In genomic region chr5:145229283-145229682, GRCm38 (mm10) we compare ENCODE assay signal across 2 mouse cellular contexts. TPM values are rescaled to one million over a fixed set of nuclear protein-coding genes. Genes with fewer than 3 reads are reported as not detected.
DNase-seq lines count a peak whose midpoint lies in the region; ATAC-seq and TF ChIP-seq lines count a peak whose summit lies in the region.
"Not testable (repeated sequence)": the region's sequence is repeated elsewhere in the genome, so short reads cannot be mapped to it uniquely, and the experiment has no call there.

No protein-coding gene starts in this region.

- peak overlapping the region in 1 of 2 experiments; percentile 13; a peak in 2 of 4 replicates for H3K4me3 ChIP-seq in MEL (ENCODE audit: control insufficient read depth in 1 of 2, insufficient read depth in 1 of 2, low read depth in 2 of 2, low read length in 2 of 2)
- H3K4me3 ChIP-seq in stomach, postnatal 0 days (ENCODE audit: low read depth, low read length), result not testable (repeated sequence)

- 85% methylated on average over 6 of the region's 6 CpGs for WGBS in stomach, postnatal 0 days

- TF ChIP-seq EP300 in MEL (IDR thresholded peaks at IDR 0.05; ENCODE audit: low read depth in 1 of 2, low read length in 2 of 2); stomach, postnatal 0 days (optimal IDR thresholded peaks at IDR 0.05): not testable (repeated sequence)

- not testable (repeated sequence) for TF ChIP-seq RAD21 in MEL (IDR thresholded peaks at IDR 0.05; ENCODE audit: low read depth, low read length)

- H3K9me3 ChIP-seq in MEL (replicated peaks; ENCODE audit: insufficient read depth, low read length); stomach, postnatal 0 days (ENCODE audit: control insufficient read depth, low read length): not testable (repeated sequence)

- DNase-seq in MEL (ENCODE audit: low read depth, low spot score), result peak; percentile 71
- DNase-seq in stomach, postnatal 0 days (ENCODE audit: low spot score), result peak; percentile 6

- TF ChIP-seq CTCF in MEL (IDR thresholded peaks at IDR 0.05 in 2 of 3, conservative IDR thresholded peaks at IDR 0.05 in 1 of 3; ENCODE audit: control insufficient read depth in 1 of 3, insufficient read depth in 1 of 3, low read depth in 2 of 3, low read length in 3 of 3, poor library complexity in 1 of 3, severe bottlenecking in 1 of 3); stomach, postnatal 0 days (IDR thresholded peaks at IDR 0.05; ENCODE audit: low read depth): not testable (repeated sequence)

- H3K27ac ChIP-seq in MEL (ENCODE audit: control insufficient read depth, low read depth, low read length), result peak overlapping the region; percentile 65
- not testable (repeated sequence) for H3K27ac ChIP-seq in stomach, postnatal 0 days (replicated peaks)

- H3K9ac ChIP-seq in MEL (ENCODE audit: control insufficient read depth, low read depth, low read length, poor library complexity, severe bottlenecking), result peak overlapping the region; percentile 20; the same call in 1 of the 2 replicates
- not testable (repeated sequence) for H3K9ac ChIP-seq in stomach, postnatal 0 days (ENCODE audit: low read length)

- not testable (repeated sequence) for H3K27me3 ChIP-seq in MEL (ENCODE audit: control insufficient read depth in 1 of 2, insufficient read depth in 2 of 2, low read length in 2 of 2); stomach, postnatal 0 days (ENCODE audit: control insufficient read depth, insufficient read depth, low read length)

- not testable (repeated sequence) for ATAC-seq in stomach, postnatal 0 days (ENCODE audit: low FRiP score, low TSS enrichment)

- peaks cover 7 to 17% of the 10 kb centered on the region in 2 experiments for H3K4me1 ChIP-seq in MEL (ENCODE audit: control insufficient read depth in 1 of 2, insufficient read depth in 2 of 2, low read length in 2 of 2)
- not testable (repeated sequence) for H3K4me1 ChIP-seq in stomach, postnatal 0 days (replicated peaks; ENCODE audit: control insufficient read depth, insufficient read depth)

- not testable (repeated sequence) for H3K4me2 ChIP-seq in stomach, postnatal 0 days (replicated peaks; ENCODE audit: low read depth)

- not testable (repeated sequence) for TF ChIP-seq POLR2A in MEL (IDR thresholded peaks at IDR 0.05; ENCODE audit: control insufficient read depth in 1 of 2, insufficient read depth in 1 of 2, low read depth in 1 of 2, low read length in 2 of 2, poor library complexity in 1 of 2)

- H3K36me3 ChIP-seq in MEL (ENCODE audit: control insufficient read depth in 1 of 2, insufficient read depth in 2 of 2, low read length in 2 of 2), result peaks cover 5 to 25% of the 10 kb centered on the region in 2 experiments
- not testable (repeated sequence) for H3K36me3 ChIP-seq in stomach, postnatal 0 days (ENCODE audit: control insufficient read depth, insufficient read depth, low read length)

- peaks cover 30% of the 10 kb centered on the region for H3K79me2 ChIP-seq in MEL (ENCODE audit: control insufficient read depth, insufficient read depth, low read length, poor library complexity)

TF ChIP-seq in MEL, 35 proteins besides CTCF, POLR2A, EP300 and RAD21:
- TF ChIP-seq SIN3A (IDR thresholded peaks at IDR 0.05; ENCODE audit: low read length), result 0 out of 2 replicates have a peak, but pooled peaks have one; percentile 21
- 0 out of 2 replicates have a peak, but pooled peaks have one; percentile 26 for TF ChIP-seq NRF1 (IDR thresholded peaks at IDR 0.05; ENCODE audit: insufficient read depth, low read depth, low read length, poor library complexity, severe bottlenecking)
- peak; percentile 92 for TF ChIP-seq TBP (IDR thresholded peaks at IDR 0.05; ENCODE audit: low read depth, low read length)

RNA-seq across cellular contexts. Expression of gene Zfp655, which starts 2.2 kb away (rescaled TPM):
- total RNA-seq in MEL (2012; rRNA removed), result 26.9 and 30.3 TPM in 2 replicates
- 10 to 100 TPM; 25.2 to 35.3 TPM for polyA plus RNA-seq in MEL (2012; ENCODE audit: insufficient read depth in 1 of 2, insufficient read length in 2 of 2, low read depth in 1 of 2, low replicate concordance in 2 of 2, missing spikeins in 1 of 2)
- 19.1 and 21.0 TPM in 2 replicates for polyA plus RNA-seq in stomach, postnatal 0 days (2015; fragmentation: Nextera tagmentation; extraction: Ambion mirVana)

RNA-seq across cellular contexts. Expression of gene Zkscan5, which starts 24.9 kb away (rescaled TPM):
- 7.8 and 8.7 TPM in 2 replicates for total RNA-seq in MEL (2012; rRNA removed)
- polyA plus RNA-seq in MEL (2012; ENCODE audit: insufficient read depth in 1 of 2, insufficient read length in 2 of 2, low read depth in 1 of 2, low replicate concordance in 2 of 2, missing spikeins in 1 of 2), result 1 to 10 TPM in 1 of 2 experiments, not detected in 1; 9.8 TPM
- 4.6 and 5.0 TPM in 2 replicates for polyA plus RNA-seq in stomach, postnatal 0 days (2015; fragmentation: Nextera tagmentation; extraction: Ambion mirVana)

RNA-seq across cellular contexts. Expression of gene Zkscan14, which starts 27.6 kb away (rescaled TPM):
- 6.7 and 7.1 TPM in 2 replicates for total RNA-seq in MEL (2012; rRNA removed)
- polyA plus RNA-seq in MEL (2012; ENCODE audit: insufficient read depth in 1 of 2, insufficient read length in 2 of 2, low read depth in 1 of 2, low replicate concordance in 2 of 2, missing spikeins in 1 of 2), result 1 to 10 TPM in 1 of 2 experiments, not detected in 1; 7.5 TPM
- polyA plus RNA-seq in stomach, postnatal 0 days (2015; fragmentation: Nextera tagmentation; extraction: Ambion mirVana), result 9.1 and 9.8 TPM in 2 replicates

RNA-seq across cellular contexts. Expression of gene Atp5j2, which starts 37.4 kb away (rescaled TPM):
- total RNA-seq in MEL (2012; rRNA removed), result 493 and 517 TPM in 2 replicates
- 100 to 1,000 TPM; 543 to 733 TPM for polyA plus RNA-seq in MEL (2012; ENCODE audit: insufficient read depth in 1 of 2, insufficient read length in 2 of 2, low read depth in 1 of 2, low replicate concordance in 2 of 2, missing spikeins in 1 of 2)
- polyA plus RNA-seq in stomach, postnatal 0 days (2015; fragmentation: Nextera tagmentation; extraction: Ambion mirVana), result 602 and 646 TPM in 2 replicates

RNA-seq across cellular contexts. Expression of gene Zscan25, which starts 51.0 kb away (rescaled TPM):
- 13.9 and 15.1 TPM in 2 replicates for total RNA-seq in MEL (2012; rRNA removed)
- 10 to 100 TPM in 1 of 2 experiments, not detected in 1; 26.5 TPM for polyA plus RNA-seq in MEL (2012; ENCODE audit: insufficient read depth in 1 of 2, insufficient read length in 2 of 2, low read depth in 1 of 2, low replicate concordance in 2 of 2, missing spikeins in 1 of 2)
- polyA plus RNA-seq in stomach, postnatal 0 days (2015; fragmentation: Nextera tagmentation; extraction: Ambion mirVana), result 0.30 and 0.45 TPM in 2 replicates
